Mouse (Mus musculus): ENCODE measurements at regions not wholly inside any gene's neighbourhood (a gene's known extent, or its start where the extent isn't known, plus 50 kb on each side); places are given as distances from the start of the nearest gene placed in this dataset.

- no peak for DNase-seq
- intact Hi-C loops (cut with DNase I): no loop called here
Observed at GRCm38 (mm10) chr9:89858005-89858404, 51.7 kb upstream of the Rasgrf1 start.

GRCm38 (mm10) chr9:89850491-89851282 is 59.0 kb upstream of the Rasgrf1 start:
- peak; percentile 72 for DNase-seq
- intact Hi-C loops (cut with DNase I): no loop called here

- no peak for DNase-seq
- intact Hi-C loops (cut with DNase I): no loop called here
Observed at GRCm38 (mm10) chr9:89849947-89850346, 59.8 kb upstream of the Rasgrf1 start.

- intact Hi-C loops (cut with DNase I): no loop called here
- peak; percentile 18 for DNase-seq
Observed at GRCm38 (mm10) chr9:89848571-89848970, 61.1 kb upstream of the Rasgrf1 start.

GRCm38 (mm10) chr9:89846973-89847372 is 62.7 kb upstream of the Rasgrf1 start:
- DNase-seq: no peak
- intact Hi-C loops (cut with DNase I): no loop called here

GRCm38 (mm10) chr9:89842776-89843089 is 67.0 kb upstream of the Rasgrf1 start:
- intact Hi-C loops (cut with DNase I): no loop called here

GRCm38 (mm10) chr9:89841866-89842775 is 67.6 kb upstream of the Rasgrf1 start:
- DNase-seq: peak; percentile 29
- intact Hi-C loops (cut with DNase I): no loop called here

More at GRCm38 (mm10) chr9:89842776-89843089, 67.0 kb upstream of the Rasgrf1 start:
- no peak for DNase-seq

GRCm38 (mm10) chr9:89841371-89841770 is 68.3 kb upstream of the Rasgrf1 start:
- no peak for DNase-seq
- intact Hi-C loops (cut with DNase I): no loop called here

GRCm38 (mm10) chr9:89836454-89837245 is 73.1 kb upstream of the Rasgrf1 start:
- intact Hi-C loops (cut with DNase I): no loop called here
- DNase-seq: no peak

GRCm38 (mm10) chr9:89833596-89833995 is 76.1 kb upstream of the Rasgrf1 start:
- DNase-seq: no peak
- intact Hi-C loops (cut with DNase I): no loop called here

GRCm38 (mm10) chr9:89831855-89832254 is 77.9 kb upstream of the Rasgrf1 start:
- intact Hi-C loops (cut with DNase I): no loop called here
- no peak for DNase-seq

GRCm38 (mm10) chr9:89828156-89828555 is 81.6 kb upstream of the Rasgrf1 start:
- intact Hi-C loops (cut with DNase I): no loop called here
- no peak for DNase-seq

GRCm38 (mm10) chr9:89827564-89827963 is 82.1 kb upstream of the Rasgrf1 start:
- DNase-seq: no peak
- intact Hi-C loops (cut with DNase I): loop anchor here (2.0 kb wide), 1 partner anchor 145 kb away; no protein-coding TSS in a partner anchor

GRCm38 (mm10) chr9:89826712-89827548 is 82.8 kb upstream of the Rasgrf1 start:
- peak; percentile 92 for DNase-seq

GRCm38 (mm10) chr9:89821853-89822243 is 83.6 kb upstream of the Ankrd34c start:
- no peak for DNase-seq
- intact Hi-C loops (cut with DNase I): no loop called here

More at GRCm38 (mm10) chr9:89826712-89827548, 82.8 kb upstream of the Rasgrf1 start:
- intact Hi-C loops (cut with DNase I): loop anchor here (2.0 kb wide), 1 partner anchor 146 kb away; no protein-coding TSS in a partner anchor

GRCm38 (mm10) chr9:89821109-89821852 is 83.0 kb upstream of the Ankrd34c start:
- DNase-seq: peak; percentile 29
- intact Hi-C loops (cut with DNase I): no loop called here

- intact Hi-C loops (cut with DNase I): no loop called here
- no peak for DNase-seq
Observed at GRCm38 (mm10) chr9:89813616-89814318, 75.5 kb upstream of the Ankrd34c start.

- intact Hi-C loops (cut with DNase I): no loop called here
Observed at GRCm38 (mm10) chr9:89807381-89807780, 69.1 kb upstream of the Ankrd34c start.

GRCm38 (mm10) chr9:89802658-89803057 is 64.4 kb upstream of the Ankrd34c start:
- intact Hi-C loops (cut with DNase I): no loop called here
- DNase-seq: peak; percentile 86

More at GRCm38 (mm10) chr9:89807381-89807780, 69.1 kb upstream of the Ankrd34c start:
- DNase-seq: no peak
